Mouse (Mus musculus): ENCODE results near the gene Gm45021. TPM values are rescaled to one million over a fixed set of nuclear protein-coding genes. Genes with fewer than 3 reads are reported as not detected.
A peak's percentile ranks its signal among the peaks of the same experiment; 100 is the strongest.

Gm45021 gene
- polyA plus RNA-seq (2012; rRNA removed), result 0.47 and 0.56 TPM in 2 replicates

- DNase-seq (ENCODE audit: low spot score), result no peak
Observed at GRCm38 (mm10) chr6:48589194-48589750, at the start of gene Gm45021. Gene Gm45021, plus strand, starts transcription at chr6:48589610.

DNA sequence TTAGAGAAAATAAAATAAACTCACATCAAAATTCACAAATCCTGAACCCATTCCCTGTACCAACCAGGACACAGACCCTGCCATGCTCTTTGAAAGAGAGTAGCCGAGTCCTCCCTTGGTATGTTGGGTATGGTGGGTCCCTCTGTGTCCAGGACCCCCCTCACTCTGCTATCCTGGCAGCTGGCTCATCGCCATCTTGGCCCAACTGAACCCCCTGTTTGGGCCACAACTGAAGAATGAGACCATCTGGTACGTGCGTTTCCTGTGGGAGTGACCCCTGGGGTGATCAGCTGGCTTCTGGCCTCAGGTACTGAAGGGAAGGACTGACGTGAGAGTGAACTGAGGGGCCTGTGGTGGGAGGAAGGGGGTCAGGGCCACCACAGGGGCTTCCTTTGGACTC, 49.5 kb upstream of the Gm45021 start:
- DNase-seq (ENCODE audit: low spot score), result no peak

GRCm38 (mm10) chr6:48540721-48541120, 48.7 kb upstream of the Gm45021 start:
- DNase-seq (ENCODE audit: low spot score), result no peak

- DNase-seq (ENCODE audit: low spot score), result no peak
Observed at GRCm38 (mm10) chr6:48541560-48542450, 47.6 kb upstream of the Gm45021 start.

GRCm38 (mm10) chr6:48542631-48543030, 46.8 kb upstream of the Gm45021 start:
- DNase-seq (ENCODE audit: low spot score), result no peak

DNA sequence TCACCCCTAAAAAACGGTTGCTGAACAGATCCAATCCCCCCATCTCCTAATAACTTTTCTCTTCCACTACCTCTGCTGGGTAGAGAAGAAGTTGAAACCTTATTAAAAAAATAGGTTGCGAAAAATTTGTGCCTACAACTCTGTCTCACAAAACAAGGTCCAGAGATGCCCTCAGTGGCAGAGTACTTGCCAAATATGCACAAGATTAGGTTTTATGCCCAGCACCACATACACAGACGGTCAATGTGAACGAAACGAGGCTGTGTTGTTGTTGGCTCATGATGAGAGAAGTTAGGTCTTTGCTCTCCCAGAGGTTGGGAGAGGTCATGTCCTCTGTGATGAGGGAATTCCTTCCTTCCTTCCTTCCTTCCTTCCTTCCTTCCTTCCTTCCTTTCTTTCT, 44.2 kb upstream of the Gm45021 start:
- no peak for DNase-seq (ENCODE audit: low spot score)

GRCm38 (mm10) chr6:48546271-48546670, 43.1 kb upstream of the Gm45021 start:
- no peak for DNase-seq (ENCODE audit: low spot score)

GRCm38 (mm10) chr6:48546858-48547257, 42.6 kb upstream of the Gm45021 start:
- DNase-seq (ENCODE audit: low spot score), result no peak

GRCm38 (mm10) chr6:48548314-48548713, 41.1 kb upstream of the Gm45021 start:
- DNase-seq (ENCODE audit: low spot score), result no peak

GRCm38 (mm10) chr6:48552918-48553317, 36.5 kb upstream of the Gm45021 start:
- no peak for DNase-seq (ENCODE audit: low spot score)

GRCm38 (mm10) chr6:48553819-48554218, 35.6 kb upstream of the Gm45021 start:
- DNase-seq (ENCODE audit: low spot score), result no peak

- peak; percentile 97 for DNase-seq (ENCODE audit: low spot score)
Observed at GRCm38 (mm10) chr6:48554280-48555103, 34.9 kb upstream of the Gm45021 start, which contains the start of gene Lrrc61. Gene Lrrc61, plus strand, starts transcription at chr6:48554796.

- DNase-seq (ENCODE audit: low spot score), result no peak
Observed at GRCm38 (mm10) chr6:48555104-48555890, 34.1 kb upstream of the Gm45021 start.

GRCm38 (mm10) chr6:48555956-48556355, 33.5 kb upstream of the Gm45021 start:
- DNase-seq (ENCODE audit: low spot score), result no peak

DNA sequence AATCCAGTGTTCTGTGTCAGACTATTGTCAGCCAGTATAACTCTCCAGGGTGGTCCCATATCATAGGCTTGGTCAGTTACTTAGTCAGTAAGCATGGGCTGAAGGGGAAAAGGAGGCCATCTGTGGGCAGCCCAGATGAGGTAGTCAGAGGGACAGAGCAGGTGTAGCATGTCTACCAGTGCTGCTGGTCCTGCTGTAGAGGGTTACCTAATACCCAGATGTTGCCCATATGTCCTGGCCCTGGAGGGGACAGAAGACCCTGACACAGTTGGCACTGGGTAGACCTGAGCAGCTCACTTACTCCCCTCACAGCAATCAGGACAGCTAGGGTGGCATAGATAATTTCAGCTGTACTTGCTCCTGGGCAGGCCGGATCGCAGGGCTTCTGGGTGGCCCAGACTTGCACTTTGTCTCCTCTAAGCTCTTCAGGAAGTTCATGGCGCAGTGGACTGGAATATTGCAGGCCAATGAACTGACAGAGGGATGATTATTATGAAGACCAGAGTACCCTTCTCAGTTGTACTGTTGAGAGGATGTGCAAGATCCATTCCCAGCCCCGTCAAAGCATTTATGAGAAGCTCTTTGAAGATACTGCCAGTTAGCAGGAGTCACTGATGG, 23.6 kb upstream of the Gm45021 start:
- DNase-seq (ENCODE audit: low spot score), result no peak

DNA sequence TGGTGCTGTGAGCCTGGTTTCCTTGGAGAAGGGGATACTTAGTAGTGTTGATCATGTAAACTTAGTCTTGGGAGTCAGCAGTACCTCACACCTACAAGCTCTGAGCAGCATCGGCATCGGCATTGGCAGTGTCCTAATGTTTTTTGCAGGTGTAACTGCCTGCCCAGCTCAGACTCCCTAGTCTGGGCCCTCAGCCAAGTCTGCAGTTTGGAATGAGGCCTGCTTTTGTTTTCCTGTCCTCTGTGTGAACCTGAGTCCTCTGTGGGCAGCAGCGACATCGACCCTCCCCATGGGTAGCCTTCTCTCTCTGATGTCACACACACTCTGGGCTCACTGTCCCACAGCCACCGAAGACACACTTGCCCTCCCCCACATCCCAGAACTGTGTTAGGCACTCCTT, 23.1 kb upstream of the Gm45021 start:
- no peak for DNase-seq (ENCODE audit: low spot score)

DNA sequence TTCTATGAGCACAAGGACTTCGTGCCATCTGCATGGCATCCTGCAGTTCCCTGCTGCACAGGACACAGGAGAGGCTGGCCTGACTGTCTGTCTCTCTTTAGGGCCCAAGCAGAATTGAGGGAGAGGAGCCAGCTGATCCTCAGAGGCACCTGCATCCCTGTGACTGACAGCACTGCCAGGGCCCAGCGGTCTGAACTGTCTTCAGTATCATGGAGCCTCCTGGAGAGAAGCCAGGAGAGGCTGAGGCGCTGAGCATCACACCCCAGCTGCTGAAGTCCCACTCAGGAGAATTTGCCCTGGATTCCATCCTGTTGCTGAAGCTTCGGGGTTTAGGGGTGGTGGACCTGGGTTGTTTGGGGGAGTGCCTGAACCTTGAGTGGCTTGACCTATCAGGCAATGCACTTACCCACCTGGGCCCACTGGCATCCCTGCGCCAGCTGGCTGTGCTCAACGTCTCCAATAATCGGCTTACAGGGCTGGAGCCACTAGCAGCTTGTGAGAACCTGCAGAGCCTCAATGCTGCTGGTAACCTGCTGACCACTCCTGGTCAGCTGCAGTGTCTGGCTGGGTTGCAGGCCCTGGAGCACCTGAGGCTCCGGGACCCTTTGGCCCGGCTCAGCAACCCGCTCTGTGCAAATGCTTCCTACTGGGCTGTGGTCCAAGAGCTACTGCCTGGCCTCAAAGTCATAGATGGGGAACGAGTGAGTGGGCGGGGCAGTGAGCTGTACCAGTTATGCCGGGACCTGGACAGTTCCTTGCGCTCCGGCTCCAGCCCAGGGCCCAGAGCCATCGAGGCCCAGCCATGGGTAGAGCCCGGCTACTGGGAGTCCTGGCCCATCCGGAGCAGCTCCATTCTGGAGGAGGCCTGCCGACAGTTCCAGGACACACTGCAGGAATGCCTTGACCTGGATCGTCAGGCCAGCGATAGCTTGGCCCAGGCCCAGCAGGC, 21.1 kb upstream of the Gm45021 start:
- DNase-seq (ENCODE audit: low spot score), result peak; percentile 38

DNA sequence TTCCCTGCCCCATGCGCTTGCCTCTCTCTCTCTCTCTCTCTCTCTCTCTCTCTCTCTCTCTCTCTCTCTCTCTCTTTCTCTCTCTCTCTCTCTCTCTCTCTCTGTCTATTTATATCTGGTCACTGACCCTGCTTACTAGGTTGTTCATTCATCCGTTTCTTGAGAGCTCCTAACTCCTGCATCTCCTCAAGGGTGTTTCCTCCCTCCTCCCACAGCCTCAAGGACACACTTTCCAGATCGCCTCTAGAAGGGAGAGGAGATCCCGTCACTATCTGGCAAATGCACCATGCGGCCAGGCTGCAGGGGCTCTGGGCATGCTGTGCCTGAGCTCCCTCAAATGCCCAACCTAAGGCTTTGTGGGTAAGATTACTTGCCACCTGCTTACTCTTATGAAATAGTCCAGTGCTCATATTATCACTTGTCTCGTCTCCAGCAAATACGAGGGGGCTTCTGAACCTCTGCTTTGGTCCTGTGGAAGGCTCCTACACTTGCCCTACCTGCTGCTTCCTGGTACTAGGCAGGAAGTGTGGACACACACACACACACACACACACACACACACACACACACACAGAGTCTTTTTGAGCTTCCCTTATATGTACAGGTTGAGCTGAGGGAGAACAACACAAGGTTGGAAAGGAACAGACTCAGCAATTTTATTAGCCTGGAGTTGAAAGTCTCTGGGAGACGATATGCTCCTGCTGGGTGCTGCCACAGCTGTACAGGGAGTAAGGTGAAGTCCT, 20.2 kb upstream of the Gm45021 start:
- DNase-seq (ENCODE audit: low spot score), result no peak

- DNase-seq (ENCODE audit: low spot score), result no peak
Observed at GRCm38 (mm10) chr6:48572014-48572413, 17.4 kb upstream of the Gm45021 start.

Data from urinary bladder, adult 2 months (tissue).